Mouse (Mus musculus) MEL-GATA-1-ER (cell line): ENCODE results near the gene Prkce.

Experiments used
- DNase-seq: peaks from one replicate; pipeline ENCODE4 v3.0.0-alpha.2; 2012; ENCODE audit warnings: low read depth; ENCODE audit errors: extremely low read depth

The Prkce gene

DNA sequence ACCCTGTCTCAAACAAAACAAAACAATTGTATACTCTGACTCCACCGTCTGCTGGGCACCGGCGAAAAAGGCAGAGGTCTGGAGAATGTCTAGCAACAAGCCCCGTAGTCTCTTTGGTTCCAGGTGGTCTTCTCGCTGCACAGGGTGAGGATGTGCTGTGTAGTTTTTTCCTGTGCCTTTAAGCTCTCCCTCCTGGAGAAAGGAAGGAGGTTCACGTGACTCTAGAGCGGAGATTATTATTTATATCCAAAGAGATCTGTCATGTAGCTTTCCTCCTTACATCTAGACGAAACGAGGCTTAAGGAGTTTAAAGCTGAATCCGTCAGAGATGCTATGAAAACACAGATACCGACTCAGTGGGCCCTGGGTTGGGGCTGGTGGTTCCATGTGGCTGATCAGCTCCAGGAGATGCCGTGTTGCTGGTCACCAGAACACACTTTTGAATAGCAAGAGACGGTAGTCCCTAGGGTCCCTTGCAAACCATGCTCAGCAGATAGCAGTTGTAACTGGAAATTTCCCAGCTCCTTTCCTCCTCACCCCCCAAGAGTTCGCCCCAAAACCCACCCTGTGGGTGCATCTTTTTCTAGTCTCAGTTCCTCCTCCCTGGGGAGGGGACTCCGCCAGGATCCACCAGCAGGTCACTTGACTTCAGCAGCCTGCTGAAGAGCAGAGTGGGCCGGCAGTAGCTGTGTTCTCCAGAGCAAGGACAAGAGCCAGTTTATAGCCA lies 196.9 kb downstream of the Prkce start:
- no peak for DNase-seq

DNA sequence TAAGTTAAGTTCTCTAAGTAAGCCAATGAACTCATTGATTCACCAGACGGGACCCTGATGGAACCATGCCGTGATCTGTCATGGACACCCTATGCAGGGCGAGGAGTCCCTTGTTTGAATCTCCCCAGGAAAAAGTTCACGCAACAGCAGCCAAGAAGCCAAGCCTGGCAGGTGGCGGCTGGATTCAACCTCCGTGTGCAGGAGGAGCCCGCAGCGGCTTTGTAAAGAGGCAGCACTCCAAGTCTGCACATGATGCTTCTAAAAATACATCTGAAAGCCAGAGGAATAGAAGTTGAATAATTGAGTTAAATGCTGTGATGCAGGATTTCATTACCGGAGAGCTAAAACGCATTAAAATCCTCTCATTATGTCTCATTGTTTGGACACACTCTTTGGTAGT lies 199.3 kb downstream of the Prkce start:
- no peak for DNase-seq

DNA sequence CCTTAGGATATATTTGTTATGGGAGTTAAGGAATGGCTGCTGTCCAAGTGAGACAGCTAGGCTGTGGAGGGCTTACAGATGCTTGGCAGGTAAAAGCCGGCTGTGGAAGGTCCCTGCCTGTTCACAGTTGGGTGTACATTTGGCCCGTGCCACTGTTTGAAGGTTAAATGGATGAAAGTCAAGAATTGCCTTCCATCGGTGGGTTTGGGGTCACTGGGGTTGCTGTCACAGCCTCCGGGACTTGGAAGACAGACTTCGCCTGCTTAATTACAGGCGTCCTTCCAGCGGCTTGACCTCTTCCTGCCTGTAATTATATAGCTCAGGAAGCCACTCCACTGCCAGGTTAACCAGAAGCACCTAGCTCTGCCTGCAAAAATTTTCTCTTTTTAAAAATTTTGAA lies 200.1 kb downstream of the Prkce start:
- DNase-seq = no peak

DNA sequence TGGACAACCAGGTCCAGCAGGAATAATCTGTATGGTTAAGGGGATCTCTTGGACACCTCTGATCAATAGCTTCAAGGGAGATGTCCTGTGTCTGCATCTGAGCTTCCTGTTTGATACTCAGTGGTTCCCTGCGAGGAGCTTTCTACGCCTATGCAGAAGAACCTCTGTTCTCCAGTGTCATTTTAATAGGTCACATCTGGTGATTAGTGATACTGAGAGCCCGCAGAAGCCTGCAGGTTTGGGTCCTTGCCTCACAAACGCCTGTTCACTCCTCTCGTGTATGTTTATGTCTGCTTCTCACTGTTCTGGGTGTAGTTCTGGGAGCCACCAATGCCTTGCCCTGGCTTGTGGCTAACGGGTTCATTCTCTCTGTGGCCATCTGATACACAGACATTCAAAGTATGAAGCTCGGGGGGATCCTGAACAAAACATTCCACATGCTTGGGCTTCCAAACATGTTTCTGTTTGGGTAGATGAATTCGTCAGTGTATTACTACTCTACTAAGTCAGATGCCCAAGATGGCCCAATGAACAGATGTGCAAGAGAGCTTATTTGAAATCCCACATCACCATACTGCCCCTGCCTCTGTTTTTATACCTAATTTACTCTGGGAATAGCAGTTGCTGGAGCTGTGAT lies 202.6 kb downstream of the Prkce start:
- DNase-seq = no peak

DNA sequence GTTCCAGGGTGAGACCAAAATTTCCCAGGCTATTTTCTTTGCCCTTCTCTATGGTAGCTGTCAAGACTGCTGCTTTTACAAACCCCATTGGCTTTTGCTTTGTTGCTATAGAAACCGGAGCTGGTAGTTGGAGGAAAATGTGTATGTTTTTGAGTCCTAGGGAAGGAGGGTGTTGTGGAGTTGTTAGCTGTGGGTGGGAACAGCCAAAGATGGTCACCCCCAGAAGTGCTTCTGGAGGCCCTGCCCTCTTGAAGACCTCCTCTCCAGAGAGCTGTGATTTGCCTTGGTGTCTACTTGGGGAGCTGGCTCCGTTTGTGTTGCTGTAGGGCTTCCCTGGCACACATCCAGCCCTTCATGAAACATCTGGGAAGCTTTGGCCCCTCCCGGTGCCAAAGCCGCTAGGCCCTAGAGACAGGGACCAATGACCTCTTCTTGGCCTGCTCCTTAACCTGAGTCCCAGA lies 203.5 kb downstream of the Prkce start:
- no peak for DNase-seq

DNA sequence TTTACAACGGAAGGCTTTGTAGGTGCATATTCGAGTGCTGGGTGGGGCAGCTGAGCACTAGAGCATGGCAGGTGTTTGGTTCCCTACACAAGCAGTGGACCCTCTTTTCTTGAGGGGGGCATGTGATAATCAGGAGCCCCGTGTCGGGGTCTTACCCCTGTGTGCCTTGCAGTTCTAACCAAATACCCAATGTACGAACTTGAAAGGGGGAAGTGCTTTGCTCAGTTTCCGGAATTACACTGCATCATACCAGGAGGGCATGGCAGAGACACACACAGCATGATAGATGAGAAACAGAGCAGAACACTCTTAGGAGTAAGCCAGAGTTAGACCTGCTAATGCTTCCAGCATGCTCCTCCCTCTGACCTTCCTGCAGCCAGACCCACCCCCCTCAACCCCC lies 208.8 kb downstream of the Prkce start:
- no peak for DNase-seq

DNA sequence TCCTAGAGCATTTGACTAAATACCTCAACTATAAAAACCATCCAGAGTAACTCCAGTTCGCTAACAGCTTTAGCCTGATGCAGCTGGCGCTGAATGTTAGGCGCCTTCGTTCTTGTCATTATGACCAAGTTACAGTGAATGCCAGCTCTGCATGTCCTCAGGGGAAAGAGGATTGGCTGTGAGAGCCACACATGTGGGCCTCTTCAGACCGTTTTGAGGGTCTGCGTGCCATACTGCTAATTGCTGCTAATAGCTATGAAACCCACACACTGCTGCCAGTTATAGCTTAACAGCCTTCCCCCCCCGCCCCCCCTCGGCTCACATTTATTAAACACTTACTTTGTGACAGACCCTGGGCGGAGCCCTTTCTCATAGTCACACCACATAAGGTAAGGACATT lies 210.3 kb downstream of the Prkce start:
- no peak for DNase-seq

DNA sequence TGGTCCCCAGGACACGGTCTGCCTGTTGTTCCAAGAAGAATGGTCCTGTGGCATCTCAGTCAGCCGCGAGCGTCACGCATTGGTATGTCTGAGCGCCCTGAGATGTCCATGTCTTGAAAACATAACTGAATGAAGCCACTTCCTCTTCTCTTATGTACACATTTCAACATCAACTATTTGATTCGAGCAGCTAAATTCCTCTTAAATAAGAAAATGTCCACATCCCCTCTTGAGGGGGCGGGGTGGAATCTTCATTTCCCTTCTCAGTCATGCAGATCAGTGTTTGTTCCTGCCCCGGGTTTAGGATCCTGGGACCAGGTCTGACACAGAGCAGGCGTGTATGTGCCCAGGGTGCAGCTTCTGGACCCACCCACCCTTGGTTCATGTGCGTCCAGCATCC lies 211.0 kb downstream of the Prkce start:
- DNase-seq = no peak

DNA sequence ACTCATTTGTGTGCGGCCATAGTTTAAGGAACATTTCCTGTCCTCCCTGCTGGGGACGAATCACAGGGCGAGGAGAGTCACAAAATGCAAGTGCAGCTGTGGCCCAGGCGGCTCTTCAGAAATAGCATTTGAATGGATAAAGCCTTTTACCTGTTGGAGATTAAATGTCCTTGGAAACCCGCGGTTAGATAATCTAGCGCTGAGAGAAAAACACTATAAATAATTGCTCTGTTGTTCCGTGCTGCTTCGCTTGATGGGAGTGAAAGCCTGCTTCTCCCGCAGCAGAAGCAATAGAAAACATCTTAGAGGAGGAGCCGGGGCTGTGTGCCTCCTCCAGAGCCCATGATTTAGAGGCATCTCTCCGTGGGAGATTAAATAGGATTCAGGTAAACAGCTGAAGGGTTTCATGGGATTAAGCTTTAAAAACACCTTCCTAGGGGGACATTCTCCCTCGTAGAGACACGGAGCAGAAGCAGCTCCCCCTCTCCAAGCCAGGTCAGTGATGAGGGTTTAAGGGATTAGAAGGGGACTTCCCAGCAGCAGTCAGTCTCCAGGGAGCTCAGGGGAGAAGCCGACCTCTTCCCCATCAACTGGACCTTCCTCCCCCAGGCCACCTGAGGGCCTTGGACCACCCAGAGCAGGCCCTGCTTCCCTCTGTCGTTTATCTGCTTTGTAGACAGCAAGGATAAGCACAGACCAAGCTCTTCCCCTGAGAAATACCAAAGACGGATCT lies 212.0 kb downstream of the Prkce start:
- DNase-seq = no peak

DNA sequence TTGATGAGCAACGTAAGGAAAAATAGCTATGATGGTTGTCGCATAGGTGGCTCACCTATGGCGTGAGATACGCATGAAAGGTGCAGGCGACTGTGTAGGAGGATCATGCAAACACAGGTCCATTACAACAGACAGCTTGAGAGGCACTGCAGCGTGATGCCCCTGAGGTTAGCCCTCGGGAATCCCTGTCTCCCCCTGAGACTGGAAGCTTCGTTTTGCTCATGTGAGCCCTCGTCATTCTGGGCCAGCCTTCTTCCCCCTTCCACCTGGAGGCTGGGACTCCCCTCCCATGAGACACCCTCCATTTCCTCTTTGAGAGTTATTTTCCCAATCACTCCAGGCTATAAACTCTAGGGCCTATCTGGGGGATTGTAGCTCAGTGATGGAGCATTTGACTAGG lies 213.9 kb downstream of the Prkce start:
- no peak for DNase-seq

DNA sequence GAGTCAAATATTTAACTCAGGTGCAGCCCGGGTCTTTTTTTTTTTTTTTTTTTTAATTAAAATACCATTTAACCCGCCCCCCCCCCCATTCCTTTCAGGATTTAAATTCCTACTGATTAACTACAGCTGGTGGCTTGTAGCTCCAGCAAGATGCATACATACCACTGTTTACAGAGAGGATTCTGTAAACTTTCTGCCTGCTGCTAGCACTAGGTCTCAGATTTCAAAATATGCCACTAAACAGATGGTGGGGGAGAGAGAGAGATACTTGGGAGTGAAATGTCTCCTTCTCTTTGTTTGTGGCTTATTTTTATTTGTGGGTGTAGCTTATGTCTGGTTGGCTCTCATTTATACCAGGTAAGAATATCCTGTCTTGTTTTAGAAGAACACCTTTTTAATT lies 215.3 kb downstream of the Prkce start:
- no peak for DNase-seq

DNA sequence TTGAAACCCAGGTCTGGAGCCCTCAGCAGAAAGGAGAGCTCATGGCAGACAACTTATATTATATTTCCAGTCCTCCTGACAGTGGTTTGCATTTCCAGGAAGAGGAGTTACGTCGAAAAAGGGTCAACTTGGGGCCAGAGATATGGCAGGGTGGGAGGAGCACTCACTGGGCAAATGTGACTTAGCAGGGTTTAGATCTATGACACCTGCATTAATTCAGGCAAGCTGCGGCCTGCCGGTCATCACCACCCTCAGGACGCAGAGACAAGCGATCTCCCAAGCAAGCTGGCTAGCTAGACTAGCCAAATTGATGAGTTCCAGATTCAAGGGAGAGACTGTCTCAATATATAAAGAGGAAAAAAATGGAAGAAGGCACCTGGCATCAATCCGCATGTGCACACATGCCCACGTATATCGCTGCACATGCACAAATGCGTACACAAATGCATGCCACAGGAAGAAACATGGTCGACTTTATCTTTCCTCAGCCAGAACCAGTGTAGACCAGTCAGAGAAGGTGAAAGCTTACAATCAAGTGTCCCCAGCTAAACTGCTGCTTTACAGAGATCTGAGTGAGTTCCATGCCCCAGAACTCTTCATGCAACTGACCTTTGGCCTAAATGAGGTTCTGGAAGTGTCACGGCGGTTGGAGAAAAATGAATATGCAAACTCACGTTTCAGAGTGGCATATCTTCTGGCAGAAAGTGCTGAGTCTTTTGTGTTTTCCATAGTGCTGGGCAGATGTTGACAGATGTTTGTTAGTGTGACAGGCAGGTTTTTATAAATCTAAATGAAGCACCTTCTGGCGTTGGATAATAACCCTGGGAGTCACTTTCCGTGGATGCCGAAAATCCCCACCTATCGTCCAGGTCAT lies 216.4 kb downstream of the Prkce start:
- DNase-seq = no peak

DNA sequence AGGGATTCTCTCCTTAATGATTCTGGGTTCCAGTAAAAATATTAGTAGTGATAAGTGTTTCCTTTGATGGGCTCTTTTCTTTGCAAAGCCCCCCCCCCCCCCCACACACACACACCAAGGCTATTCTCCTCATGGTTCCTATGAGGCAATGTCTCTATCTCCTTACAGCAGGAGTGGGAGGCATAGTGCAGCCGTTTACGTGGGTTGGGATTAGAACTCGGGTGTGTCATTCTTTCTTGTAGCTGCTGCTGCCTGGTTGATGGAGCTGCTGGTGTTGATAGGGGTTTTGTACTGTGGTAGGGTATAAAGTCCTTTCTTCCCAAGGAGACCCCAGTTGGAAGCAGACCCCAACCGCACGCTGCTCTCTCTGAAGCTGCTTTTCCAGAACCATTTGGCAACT lies 224.9 kb downstream of the Prkce start:
- DNase-seq = no peak

DNA sequence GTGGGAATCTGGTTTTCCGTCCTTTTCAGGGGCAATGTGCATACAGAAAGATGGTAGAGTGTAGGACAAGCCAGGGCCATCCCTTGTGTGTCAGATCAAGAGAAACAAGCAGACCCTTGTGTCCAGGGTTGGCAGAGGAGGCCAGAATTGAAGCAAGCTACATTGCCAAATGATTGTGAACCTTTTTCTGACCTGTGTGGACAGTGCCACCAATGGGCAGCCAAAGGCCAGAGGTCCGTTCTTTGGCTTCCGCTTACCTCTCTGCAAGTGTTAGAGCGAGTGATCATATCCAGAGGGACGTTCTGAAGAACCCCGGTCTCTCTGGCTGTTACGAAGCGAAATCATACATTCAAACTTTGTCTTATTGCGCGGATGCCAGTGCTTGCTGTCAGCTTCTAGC lies 225.6 kb downstream of the Prkce start:
- no peak for DNase-seq

DNA sequence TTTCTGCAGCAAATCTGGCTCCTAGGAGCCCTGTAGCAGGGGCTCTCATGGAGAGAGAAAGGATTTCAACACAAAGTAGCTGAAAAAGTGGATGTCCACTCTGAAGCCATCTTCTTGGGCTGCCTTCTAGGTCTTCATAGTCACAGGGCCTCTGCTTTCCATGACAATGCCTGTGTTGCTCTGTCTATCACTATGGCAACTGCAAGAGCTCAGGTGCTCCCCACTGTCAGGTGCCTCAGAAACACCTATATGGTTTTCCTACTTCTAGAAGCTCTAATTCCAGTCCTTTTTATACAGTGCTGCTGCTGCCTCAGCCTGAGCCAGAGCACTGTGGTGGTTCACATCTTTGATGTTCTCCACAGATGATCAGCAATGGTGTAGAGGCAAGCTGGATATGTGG lies 229.5 kb downstream of the Prkce start:
- DNase-seq = no peak

DNA sequence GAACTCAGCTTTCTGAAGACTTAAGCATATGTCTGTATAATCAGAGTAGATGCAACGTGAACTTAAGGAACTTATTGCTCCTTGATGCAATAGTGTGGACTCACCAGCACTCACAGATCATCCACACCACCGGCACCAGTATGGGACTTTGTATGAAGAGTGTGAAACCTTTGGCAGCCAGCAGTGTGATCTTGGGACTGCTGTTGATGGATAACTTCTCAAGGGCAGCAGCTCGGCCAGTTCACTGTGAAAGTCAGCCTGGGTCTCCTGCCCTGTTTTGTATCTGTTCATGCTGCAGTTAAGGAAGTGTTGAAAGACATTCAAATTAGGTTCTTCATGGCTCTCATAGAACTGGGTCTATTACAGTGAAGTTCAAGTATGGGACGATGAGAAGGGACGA lies 230.1 kb downstream of the Prkce start:
- no peak for DNase-seq

DNA sequence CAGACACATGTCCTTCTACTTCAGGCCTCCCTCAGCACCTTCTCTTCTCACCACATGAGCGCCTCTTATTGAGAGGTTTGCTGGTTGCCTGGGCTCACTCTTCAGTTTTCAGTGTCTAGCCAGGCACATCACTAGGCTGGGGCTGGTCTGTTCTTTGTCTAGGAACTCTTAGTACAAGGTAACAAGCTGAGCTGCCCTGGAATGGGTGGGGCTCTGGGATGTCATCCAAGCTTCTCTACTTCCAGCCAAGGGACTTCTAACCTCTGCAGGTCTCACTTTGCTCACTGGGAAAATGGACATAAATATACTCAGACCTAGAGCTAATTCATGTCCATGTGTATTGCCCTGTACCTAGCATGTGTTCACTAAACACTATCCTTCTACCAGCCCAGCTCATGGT lies 230.6 kb downstream of the Prkce start:
- no peak for DNase-seq

DNA sequence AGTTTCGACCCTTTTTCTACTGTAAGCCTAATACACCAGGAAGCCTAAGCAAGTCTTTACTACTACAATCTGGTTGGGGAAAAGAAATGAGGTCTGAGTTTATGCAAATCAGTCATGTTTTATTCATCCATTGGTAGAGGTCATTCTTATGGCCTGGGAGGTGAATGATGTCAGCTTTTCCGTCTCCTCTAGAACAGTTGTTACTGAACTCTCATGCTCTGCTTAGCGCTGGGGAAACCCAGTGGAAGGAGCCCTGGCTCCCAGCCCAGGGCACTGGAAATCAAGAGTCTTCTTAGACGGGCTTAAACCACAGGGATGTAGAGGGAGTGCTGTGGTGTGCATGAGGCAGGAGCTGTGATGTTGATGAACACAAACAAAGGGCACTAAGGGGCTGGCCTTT lies 232.4 kb downstream of the Prkce start:
- DNase-seq = no peak

DNA sequence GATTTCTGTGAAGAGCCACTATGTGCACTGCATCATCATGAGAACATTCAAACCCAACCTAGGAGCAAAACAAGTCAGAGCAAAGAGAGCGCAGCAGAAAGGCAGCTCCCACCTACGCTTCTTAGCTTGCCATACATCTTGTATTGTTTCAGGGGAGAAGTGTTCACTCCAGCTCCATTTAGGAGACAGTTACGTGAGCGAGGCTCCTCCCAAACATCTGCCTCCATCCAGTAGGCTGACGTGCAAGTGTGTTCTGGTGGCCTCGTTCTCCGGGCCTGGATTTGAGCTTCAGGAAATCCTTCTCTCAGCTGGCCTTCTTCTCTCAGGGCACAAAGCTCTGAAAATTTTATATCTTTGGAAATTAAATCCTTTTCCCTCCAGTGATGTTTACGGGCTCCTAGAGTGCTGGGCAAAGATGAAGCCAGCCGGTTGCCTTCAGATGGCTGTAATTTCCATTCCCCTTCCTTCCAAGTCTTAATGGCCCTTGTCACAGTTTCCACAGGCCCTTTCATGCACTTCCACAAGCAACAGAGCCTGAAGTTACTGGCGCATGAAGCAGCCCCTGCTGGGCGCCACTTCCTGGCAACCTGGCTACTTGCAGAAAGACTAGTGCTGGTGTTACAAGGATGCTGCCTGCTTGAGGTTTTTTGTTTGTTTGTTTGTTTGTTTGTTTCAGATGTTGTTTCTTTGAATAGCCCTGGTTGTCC lies 237.4 kb downstream of the Prkce start:
- no peak for DNase-seq

DNA sequence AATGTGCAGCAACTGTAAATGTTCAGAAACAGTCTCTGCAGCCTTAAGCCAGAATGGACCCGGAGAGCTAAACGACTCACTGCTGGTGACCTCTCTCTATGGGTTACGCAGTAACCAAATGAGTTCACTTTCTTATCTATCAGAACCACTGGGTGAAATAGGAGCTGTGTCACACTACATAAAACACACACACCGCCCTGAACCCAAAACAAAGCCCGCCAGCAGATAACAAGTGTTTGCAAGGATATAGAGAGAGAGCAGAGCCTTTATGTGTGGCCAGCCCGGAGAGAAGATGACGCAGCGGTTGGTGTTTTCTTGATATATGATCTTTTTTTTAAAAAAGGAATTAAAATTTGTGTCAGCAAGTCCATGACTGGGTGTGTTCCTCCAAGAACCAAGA lies 238.1 kb downstream of the Prkce start:
- peak; percentile 62 for DNase-seq
